Mouse (Mus musculus) E14TG2a.4 (cell line): Measurements from ENCODE around the gene Uroc1.

Experiments
- H3K27me3 ChIP-seq: 2 replicates; pipeline ENCODE4 v1.6.1; 2014; ENCODE audit warnings: low read length, control low read depth; ENCODE audit not compliant: insufficient read depth
- H3K36me3 ChIP-seq: 2 replicates; pipeline ENCODE4 v1.6.1; 2014; ENCODE audit warnings: low read length, control low read depth; ENCODE audit not compliant: insufficient read depth
- H3K4me1 ChIP-seq: replicated peaks from 2 replicates; pipeline ENCODE4 v1.6.1; 2014; ENCODE audit warnings: low read depth, low read length, control low read depth
- H3K4me3 ChIP-seq: replicated peaks from 2 replicates; pipeline ENCODE4 v1.5.1; 2014; ENCODE audit warnings: mild to moderate bottlenecking, low read length
- H3K9me3 ChIP-seq: 2 replicates; pipeline ENCODE4 v1.6.1; 2014; ENCODE audit warnings: low read length, control low read depth
- CTCF ChIP-seq: conservative IDR thresholded peaks from 2 replicates; pipeline ENCODE4 v1.5.1; 2014; ENCODE audit warnings: low read length
- NANOG ChIP-seq: IDR thresholded peaks from 2 replicates; pipeline ENCODE4 v1.6.1; 2014; ENCODE audit warnings: borderline replicate concordance, low read length, mixed read lengths
- POU5F1 ChIP-seq: IDR thresholded peaks from 2 replicates; pipeline ENCODE4 v1.6.1; 2014; ENCODE audit warnings: low read length, borderline replicate concordance

Gene Uroc1

DNA sequence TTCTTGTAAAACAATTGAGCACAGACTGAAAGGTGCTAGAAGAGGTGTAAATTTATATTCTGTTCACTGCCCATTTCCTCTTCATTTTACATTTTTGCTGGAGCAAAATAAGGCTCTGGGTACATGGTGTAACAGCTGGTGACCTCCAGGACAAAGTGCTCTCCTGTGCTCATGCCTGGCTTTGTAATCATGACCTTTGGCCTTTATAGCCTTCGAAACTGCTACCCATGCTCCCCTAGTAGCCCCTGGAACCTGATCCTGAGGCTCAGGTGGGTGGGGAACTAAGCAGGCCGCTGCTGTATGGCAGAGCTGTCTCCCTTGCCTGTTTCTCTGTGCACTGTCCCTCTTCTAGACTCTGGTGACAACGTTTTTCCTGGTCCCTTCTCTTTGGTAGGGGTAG, 60.9 kb downstream of the Uroc1 start:
- Histone ChIP-seq H3K9me3 (no peaks in the 10 kb centered on the region), H3K27me3 (no peaks in the 10 kb centered on the region), H3K4me1 (peaks cover 5% of the 10 kb centered on the region; the same call in 1 of the 2 replicates), H3K36me3 (peaks cover 41% of the 10 kb centered on the region), H3K4me3 (no peak overlapping the region)
- no peak for TF ChIP-seq NANOG
- no peak for TF ChIP-seq CTCF
- TF ChIP-seq POU5F1: no peak

DNA sequence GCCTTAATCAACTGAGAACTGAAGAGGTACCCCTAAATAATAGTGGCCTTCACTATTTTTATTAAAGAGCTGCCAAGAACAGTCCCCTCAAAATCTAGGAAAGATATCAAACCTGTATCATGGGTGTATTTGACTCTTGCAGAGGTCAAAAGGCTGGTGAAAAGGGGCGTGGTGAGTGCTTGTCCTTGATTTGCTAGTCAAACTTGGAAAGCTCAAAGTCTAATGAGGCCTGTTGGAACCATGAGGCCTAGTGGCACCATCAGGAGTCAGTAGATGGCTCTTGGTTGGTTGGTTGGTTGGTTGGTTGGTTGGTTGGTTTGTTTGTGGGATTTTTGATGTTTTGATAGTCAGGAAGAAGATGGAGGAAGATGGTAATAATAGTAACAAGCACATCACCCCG, 62.7 kb downstream of the Uroc1 start:
- Histone ChIP-seq H3K4me1 (peaks cover 5% of the 10 kb centered on the region; the same call in 1 of the 2 replicates), H3K4me3 (no peak overlapping the region), H3K9me3 (no peaks in the 10 kb centered on the region), H3K27me3 (no peaks in the 10 kb centered on the region), H3K36me3 (peaks cover 43% of the 10 kb centered on the region)
- TF ChIP-seq CTCF: no peak

DNA sequence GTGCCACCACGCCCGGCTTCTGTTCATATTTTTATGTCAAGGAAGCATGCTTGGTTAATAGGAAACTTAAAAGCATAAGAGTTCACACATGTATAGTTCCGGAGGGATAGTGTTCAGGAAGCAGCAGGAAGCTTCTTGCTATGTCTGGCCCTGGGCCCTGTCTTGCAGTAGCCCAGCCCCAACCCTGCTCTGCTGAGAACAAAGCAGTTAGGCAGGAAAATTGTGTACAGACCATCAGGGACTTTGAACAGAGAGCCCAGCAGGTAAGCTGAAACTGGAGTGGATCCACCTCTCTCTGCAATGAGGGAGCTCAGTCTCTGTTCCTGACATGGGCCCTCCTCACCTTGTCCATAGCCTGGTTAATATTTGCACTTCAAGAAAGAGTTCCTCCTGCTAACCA, 64.2 kb downstream of the Uroc1 start:
- Histone ChIP-seq H3K4me1 (peaks cover 5% of the 10 kb centered on the region; the same call in 1 of the 2 replicates), H3K9me3 (no peaks in the 10 kb centered on the region), H3K36me3 (peaks cover 44% of the 10 kb centered on the region), H3K27me3 (no peaks in the 10 kb centered on the region), H3K4me3 (no peak overlapping the region)
- TF ChIP-seq CTCF: no peak
- no peak for TF ChIP-seq NANOG
- TF ChIP-seq POU5F1: no peak

DNA sequence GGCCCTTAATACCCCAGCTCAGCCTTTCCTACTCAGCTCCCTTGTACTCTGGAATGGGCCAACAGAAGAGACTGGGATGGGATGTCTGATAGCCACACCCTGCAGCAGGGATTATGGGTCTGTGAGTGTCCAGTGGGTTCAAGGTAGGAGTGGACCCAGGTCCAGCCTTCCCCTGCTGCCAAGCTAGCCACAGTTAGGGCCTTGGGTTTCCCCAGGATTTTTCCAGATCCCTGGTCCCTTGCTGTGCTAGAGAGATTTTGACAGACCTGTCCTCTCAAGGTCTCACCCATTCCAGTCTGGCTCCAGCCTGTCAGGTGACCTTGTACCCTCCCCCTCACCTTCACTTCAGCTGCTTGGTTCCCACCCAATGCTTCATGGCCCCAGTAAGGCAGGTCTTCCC, 75.5 kb downstream of the Uroc1 start:
- H3K9me3 ChIP-seq: peaks cover 2% of the 10 kb centered on the region
- peaks cover 8% of the 10 kb centered on the region for H3K4me1 ChIP-seq
- TF ChIP-seq NANOG (no peak), CTCF (no peak), POU5F1 (no peak)
- peaks cover 25% of the 10 kb centered on the region for H3K36me3 ChIP-seq
- no peaks in the 10 kb centered on the region; the same call in 1 of the 2 replicates for H3K27me3 ChIP-seq
- H3K4me3 ChIP-seq: no peak overlapping the region

DNA sequence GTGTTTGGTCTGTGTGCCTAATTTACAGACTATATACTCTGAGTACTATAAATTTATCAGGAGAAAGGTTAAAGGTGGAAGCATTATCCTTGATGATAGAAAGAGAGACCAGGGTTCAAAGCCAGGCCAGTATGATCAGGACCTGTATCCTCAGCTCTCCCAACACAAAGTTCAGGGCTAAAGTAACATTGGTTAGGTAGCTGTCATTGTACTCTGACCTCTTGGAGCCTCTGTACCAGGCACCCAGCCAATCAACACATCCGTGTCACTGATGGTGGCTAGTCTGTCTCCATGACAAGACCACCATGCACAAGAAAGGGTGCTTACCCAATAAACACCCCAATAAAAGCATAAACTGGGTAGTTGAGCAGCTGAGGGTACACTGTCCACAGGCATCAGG, 77.9 kb downstream of the Uroc1 start:
- peaks cover 8% of the 10 kb centered on the region for H3K4me1 ChIP-seq
- H3K27me3 ChIP-seq: peaks cover under 1% of the 10 kb centered on the region; the same call in 1 of the 2 replicates
- H3K9me3 ChIP-seq: peaks cover 4% of the 10 kb centered on the region
- no peak overlapping the region for H3K4me3 ChIP-seq
- 0 out of 2 replicates have a peak, but pooled peaks cover 4% of the 10 kb centered on the region for H3K36me3 ChIP-seq
- TF ChIP-seq NANOG (no peak), POU5F1 (no peak), CTCF (no peak)

DNA sequence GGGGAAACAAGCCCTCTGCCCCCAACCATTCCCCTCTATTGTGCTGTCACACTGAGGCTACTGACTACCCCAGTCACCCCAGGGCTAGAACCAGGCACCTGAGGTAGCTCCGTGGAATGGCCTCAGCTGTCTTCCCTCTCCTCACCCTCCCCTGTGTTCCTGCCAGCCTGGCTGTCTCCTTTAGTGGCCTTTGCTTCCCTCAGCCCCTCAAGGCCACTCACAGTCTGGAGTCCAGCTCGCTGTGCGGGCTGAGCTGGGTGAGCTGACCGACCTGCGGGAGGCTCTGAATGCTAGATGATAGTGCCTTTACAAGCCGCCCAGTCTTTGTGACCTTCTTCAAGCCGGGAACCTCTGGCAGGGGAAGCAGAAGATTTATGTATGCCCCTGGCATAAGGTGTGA, 78.8 kb downstream of the Uroc1 start:
- Histone ChIP-seq H3K9me3 (peaks cover 4% of the 10 kb centered on the region; the same call in 1 of the 2 replicates), H3K4me3 (no peak overlapping the region), H3K4me1 (peaks cover 8% of the 10 kb centered on the region), H3K27me3 (peaks cover 10% of the 10 kb centered on the region; the same call in 1 of the 2 replicates), H3K36me3 (no peaks in the 10 kb centered on the region)
- no peak for TF ChIP-seq NANOG
